Mouse (Mus musculus) left cerebral cortex, postnatal 14 days (tissue): Measurements from ENCODE around the gene Tomm40l. TPM values are rescaled to one million over a fixed set of nuclear protein-coding genes. Genes with fewer than 3 reads are reported as not detected.
A peak's percentile ranks its signal among the peaks of the same experiment; 100 is the strongest.
"Not testable (repeated sequence)": the region's sequence is repeated elsewhere in the genome, so short reads cannot be mapped to it uniquely, and the experiment has no call there.

ENCODE experiments used
- DNase-seq, 2 experiments: peaks; one replicate each; pipeline ENCODE4 v3.0.0; 2021 to 2022; ENCODE audit warnings: low spot score in 2 of 2, mixed read lengths in 1 of 2
- intact Hi-C: fragments of 180-260 bp; cut with DNase I; formaldehyde crosslinking; loops from one replicate; pipeline ENCODE4 v1.15.1; 2025
- total RNA-seq, 2 experiments: library from RNA; stranded (reverse); gene quantifications; 2 replicates each; pipeline ENCODE4 v1.2.3; 2021

Tomm40l gene
- total RNA-seq, 2 experiments from 2014 or later = 69.6 to 72.1 TPM

GRCm38 (mm10) chr1:171251594-171252324 is 29.4 kb upstream of the Tomm40l start:
- intact Hi-C loops = loop anchor here (10.0 kb wide), 1 partner anchor 137 kb away; the partner anchor contains the start of gene Cfap126
- no peak for DNase-seq

GRCm38 (mm10) chr1:171250680-171251593 is 28.6 kb upstream of the Tomm40l start, which contains the start of gene Ndufs2:
Gene Ndufs2, minus strand, starts transcription at chr1:171251388.
- no peak for DNase-seq
- intact Hi-C loops = loop anchor here (10.0 kb wide), 1 partner anchor 136 kb away; the partner anchor contains the start of gene Cfap126

GRCm38 (mm10) chr1:171249913-171250600 is 27.7 kb upstream of the Tomm40l start, which contains the start of gene Adamts4:
Gene Adamts4, plus strand, starts transcription at chr1:171250421.
- DNase-seq = peak; percentile 47 to 63
- intact Hi-C loops = loop anchor here (10.0 kb wide), 1 partner anchor 135 kb away; the partner anchor contains the start of gene Cfap126

GRCm38 (mm10) chr1:171248386-171249226 is 26.3 kb upstream of the Tomm40l start:
- intact Hi-C loops = no loop called here
- no peak for DNase-seq

GRCm38 (mm10) chr1:171247916-171248315 is 25.6 kb upstream of the Tomm40l start:
- intact Hi-C loops = no loop called here
- no peak for DNase-seq

- no peak for DNase-seq
- intact Hi-C loops = no loop called here
These were observed 25.1 kb upstream of the Tomm40l start for GRCm38 (mm10) chr1:171247453-171247841.

GRCm38 (mm10) chr1:171246709-171247452 is 24.6 kb upstream of the Tomm40l start:
- intact Hi-C loops = no loop called here
- DNase-seq = peak; percentile 99

- no peak for DNase-seq
- intact Hi-C loops = no loop called here
These were observed 23.0 kb upstream of the Tomm40l start for GRCm38 (mm10) chr1:171245353-171245752.

GRCm38 (mm10) chr1:171241952-171242351 is 19.6 kb upstream of the Tomm40l start:
- intact Hi-C loops, DNase-seq: not testable (repeated sequence)

GRCm38 (mm10) chr1:171240911-171241310 is 18.6 kb upstream of the Tomm40l start:
- intact Hi-C loops = no loop called here
- DNase-seq = no peak

- no peak for DNase-seq
- intact Hi-C loops = no loop called here
These were observed 17.9 kb upstream of the Tomm40l start for GRCm38 (mm10) chr1:171239992-171240744.

GRCm38 (mm10) chr1:171238463-171238862 is 16.1 kb upstream of the Tomm40l start:
- DNase-seq = peak; percentile 46 to 54
- intact Hi-C loops = no loop called here

GRCm38 (mm10) chr1:171237438-171237837 is 15.1 kb upstream of the Tomm40l start:
- intact Hi-C loops = no loop called here
- no peak for DNase-seq

GRCm38 (mm10) chr1:171235791-171236190 is 13.5 kb upstream of the Tomm40l start:
- no peak for DNase-seq
- intact Hi-C loops = no loop called here

- intact Hi-C loops = no loop called here
- DNase-seq = no peak
These were observed 12.2 kb upstream of the Tomm40l start for GRCm38 (mm10) chr1:171234538-171234937.

GRCm38 (mm10) chr1:171234126-171234525 is 11.8 kb upstream of the Tomm40l start, which contains the start of gene Fcer1g:
Gene Fcer1g, minus strand, starts transcription at chr1:171234365.
- peak in 1 of 2 experiments; percentile 25 for DNase-seq
- intact Hi-C loops = no loop called here
